Mouse (Mus musculus): ENCODE data around the gene Nfyc.

DNA sequence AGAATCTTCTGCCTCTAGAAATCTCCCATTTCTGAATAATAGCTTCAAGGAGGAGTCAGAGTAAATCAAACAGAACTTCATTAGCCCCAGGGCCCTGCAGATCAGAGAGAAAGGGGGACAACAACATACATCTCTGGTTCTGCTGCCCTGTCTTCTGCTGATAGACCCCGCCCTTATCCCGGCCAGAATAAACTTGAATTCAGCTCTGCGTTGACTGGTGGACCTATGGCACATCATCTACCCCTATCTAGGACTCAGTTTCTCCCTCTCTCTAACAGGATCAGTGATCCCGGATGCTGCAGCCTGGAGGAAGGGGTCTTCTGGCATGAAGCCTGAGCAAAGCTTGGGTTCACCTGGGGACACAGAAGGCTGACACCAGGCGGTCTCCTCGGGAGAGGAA, 100.8 kb downstream of the Nfyc start:
- TF ChIP-seq MAFK (IDR thresholded peaks at IDR 0.05; ENCODE audit: insufficient replicate concordance, low read length) (no peak), CTCF (conservative IDR thresholded peaks at IDR 0.05 in 1 of 2, IDR thresholded peaks at IDR 0.05 in 1 of 2; ENCODE audit: low read depth in 2 of 2, low read length in 2 of 2) (no peak), SIN3A (IDR thresholded peaks at IDR 0.05; ENCODE audit: low read length) (no peak), E2F4 (IDR thresholded peaks at IDR 0.05; ENCODE audit: insufficient replicate concordance, low read depth, low read length) (no peak), POLR2AphosphoS2 (IDR thresholded peaks at IDR 0.05; ENCODE audit: low read depth, low read length) (no peak), POLR2A (IDR thresholded peaks at IDR 0.05; ENCODE audit: low read depth, low read length) (no peak), RCOR1 (conservative IDR thresholded peaks at IDR 0.05; ENCODE audit: low read depth, low read length) (no peak)

Measured in CH12.LX (cell line).